Mouse (Mus musculus): ENCODE results near the gene Tead2. TPM values are rescaled to one million over a fixed set of nuclear protein-coding genes. Genes with fewer than 3 reads are reported as not detected.
"Not testable (repeated sequence)": the region's sequence is repeated elsewhere in the genome, so short reads cannot be mapped to it uniquely, and the experiment has no call there.

Tead2 gene
- total RNA-seq, 1 experiment from 2014 or later: 9.9 TPM

DNA sequence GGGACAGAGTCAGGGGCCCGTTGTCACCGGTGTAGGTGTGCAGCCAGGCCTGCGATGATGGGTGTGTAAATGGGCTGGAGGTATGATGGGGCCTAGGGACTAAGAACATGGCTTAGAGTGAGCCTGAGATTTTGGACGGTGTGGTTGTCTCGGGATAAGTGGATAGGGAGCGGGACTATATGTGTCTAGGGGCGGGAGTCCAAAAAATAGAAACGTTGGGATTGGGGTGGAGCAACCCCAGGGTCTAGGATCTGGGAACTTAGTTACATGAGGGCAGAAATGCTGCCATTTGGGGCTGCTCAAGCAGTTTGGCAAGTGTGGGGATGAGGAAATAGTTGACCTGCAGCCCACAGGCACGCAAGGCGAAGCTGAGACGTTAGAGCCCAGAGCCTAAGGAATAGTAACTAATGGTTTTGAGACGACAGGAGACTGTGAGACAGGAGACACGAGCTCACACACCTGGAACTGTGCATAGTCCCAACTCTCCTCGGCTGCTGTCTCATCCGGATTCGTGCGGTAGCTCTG is 20.2 kb downstream of the Tead2 start:
- ATAC-seq (replicated peaks in 1 of 2; ENCODE audit: insufficient read depth in 1 of 2, low FRiP score in 2 of 2, low TSS enrichment in 1 of 2, low read depth in 1 of 2, poor library complexity in 2 of 2, severe bottlenecking in 2 of 2): no peak

DNA sequence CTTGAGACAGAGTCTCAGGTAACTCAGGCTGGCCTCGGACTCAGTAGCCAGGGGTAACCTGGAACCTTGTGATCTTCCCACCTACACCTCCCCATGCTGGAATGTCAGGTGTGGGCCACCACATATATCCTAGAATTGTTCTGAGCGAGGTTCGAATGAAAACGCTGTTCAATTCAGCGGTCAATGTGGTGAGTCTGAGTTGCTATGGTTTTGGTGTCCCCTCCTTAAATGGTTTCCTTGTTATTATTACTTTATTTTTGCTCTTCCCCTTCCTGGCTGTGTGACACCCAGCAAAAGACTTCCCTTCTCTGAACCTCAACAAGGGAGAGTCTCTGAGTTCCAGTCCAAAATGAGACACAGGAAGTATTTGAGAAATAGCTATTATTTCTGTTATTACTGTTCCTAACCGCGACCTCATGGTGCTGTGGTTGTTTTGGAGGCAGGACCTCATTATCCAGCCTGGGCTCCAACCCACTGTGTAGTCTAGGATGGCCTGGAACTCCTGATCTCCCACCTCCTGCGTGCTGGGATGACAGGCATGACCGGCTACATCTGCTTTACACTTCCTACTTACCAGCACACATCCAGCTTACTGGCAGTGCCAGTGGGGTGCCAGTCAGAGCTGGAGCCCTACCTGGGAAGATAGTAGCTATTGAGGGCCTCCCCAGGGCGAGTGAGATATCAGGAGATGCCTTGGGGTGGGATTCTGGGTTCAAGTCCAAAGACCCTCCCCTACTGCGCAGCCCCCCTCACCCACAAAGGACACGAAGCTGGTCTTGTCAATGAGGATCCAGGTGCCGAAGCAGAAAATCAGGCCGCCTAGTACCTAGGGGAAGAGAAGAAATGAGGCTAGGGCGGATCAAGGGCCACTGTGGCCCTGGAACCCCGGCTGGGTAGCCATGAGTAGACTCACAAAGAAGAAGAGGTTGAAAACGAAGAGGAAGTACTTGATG is 22.5 kb downstream of the Tead2 start:
- ATAC-seq (replicated peaks in 1 of 2; ENCODE audit: insufficient read depth in 1 of 2, low FRiP score in 2 of 2, low TSS enrichment in 1 of 2, low read depth in 1 of 2, poor library complexity in 2 of 2, severe bottlenecking in 2 of 2): peak in 1 of 2 experiments; percentile 11; a peak in 3 of 4 replicates

DNA sequence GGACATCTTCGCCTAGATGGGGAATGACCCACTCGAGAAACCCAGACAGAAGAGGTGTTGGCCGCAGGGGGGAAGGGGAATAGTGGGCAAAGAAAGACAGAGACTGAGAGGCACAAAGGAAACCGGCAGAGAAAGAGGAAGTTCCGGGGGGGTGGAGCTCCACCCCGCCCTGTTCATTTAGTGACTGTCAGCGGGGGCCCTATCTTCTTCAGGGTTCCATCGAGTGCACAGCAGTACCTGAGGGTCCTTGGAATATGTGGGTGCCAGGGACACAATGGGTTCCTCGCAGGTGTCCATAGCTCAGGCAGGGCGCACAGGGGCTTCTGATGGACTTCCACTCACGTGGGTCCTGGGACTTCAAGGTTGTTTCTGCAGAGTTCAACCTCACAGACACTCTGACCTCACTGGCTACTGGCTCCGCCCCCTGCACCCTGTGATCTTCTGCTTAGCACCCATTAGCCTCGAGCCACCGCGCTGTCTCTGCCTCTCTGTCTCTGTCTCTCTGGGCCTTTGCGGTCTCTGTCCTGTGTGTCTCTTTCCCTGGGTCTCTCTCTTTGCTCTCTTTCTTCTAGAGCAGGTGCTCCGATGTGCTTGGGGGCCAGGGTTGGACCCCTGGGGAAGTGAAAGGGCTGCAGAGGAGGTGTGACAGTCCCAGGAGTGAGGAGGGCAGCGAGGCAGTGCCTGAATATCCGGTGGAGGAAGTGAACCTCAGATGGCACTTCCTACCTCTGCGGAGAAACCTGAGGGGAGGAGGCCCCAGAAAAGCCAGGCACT is 23.4 kb downstream of the Tead2 start, which contains the start of gene Cd37:
Gene Cd37, minus strand, starts transcription at position 393 of the 774 bp plus-strand sequence.
- peak; percentile 68 to 77 for ATAC-seq (replicated peaks in 1 of 2; ENCODE audit: insufficient read depth in 1 of 2, low FRiP score in 2 of 2, low TSS enrichment in 1 of 2, low read depth in 1 of 2, poor library complexity in 2 of 2, severe bottlenecking in 2 of 2)

GRCm38 (mm10) chr7:45240109-45240508 is 24.6 kb downstream of the Tead2 start:
- ATAC-seq (replicated peaks in 1 of 2; ENCODE audit: insufficient read depth in 1 of 2, low FRiP score in 2 of 2, low TSS enrichment in 1 of 2, low read depth in 1 of 2, poor library complexity in 2 of 2, severe bottlenecking in 2 of 2): no peak

DNA sequence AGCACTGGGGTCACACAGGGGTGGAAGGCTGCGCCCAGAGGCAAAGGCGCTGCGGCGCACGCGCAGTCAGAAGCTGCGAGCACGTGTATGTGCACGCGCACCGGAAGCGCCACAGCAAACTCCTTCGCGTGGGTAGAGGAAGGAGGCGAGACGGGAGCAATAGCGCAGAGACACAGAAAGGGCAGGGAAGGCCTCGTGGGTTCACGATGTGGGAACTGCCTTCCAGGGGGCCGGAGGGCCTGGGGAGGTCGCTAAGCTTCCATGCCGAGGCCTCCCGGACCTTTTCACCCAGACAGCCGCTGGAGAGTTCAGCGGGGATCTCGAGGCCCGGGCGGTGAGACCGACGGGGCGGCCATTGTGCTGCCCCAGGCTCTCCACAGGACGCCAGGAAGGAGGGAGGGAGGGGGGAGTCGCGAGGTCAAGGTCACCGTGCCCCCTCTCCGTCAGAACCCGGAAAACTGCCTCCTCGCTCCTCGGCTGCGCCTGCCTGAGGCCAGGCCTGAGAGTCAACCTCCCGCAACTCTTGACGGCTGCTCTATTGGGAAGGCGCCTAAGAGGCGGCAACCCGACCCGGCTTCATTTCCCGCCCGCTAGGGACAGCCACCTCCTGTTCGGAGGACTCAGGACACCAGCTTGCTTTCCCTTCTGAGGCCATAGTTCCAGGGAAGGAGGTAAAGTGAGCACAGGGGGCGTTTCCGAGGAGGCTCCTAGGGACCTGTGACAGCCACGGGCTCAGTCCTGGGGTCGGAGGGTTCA is 25.3 kb downstream of the Tead2 start, which contains the start of gene Slc6a16:
Gene Slc6a16, plus strand, starts transcription at position 453 of the 756 bp plus-strand sequence.
- ATAC-seq (replicated peaks in 1 of 2; ENCODE audit: insufficient read depth in 1 of 2, low FRiP score in 2 of 2, low TSS enrichment in 1 of 2, low read depth in 1 of 2, poor library complexity in 2 of 2, severe bottlenecking in 2 of 2): no peak

GRCm38 (mm10) chr7:45241389-45241749 is 25.8 kb downstream of the Tead2 start:
- ATAC-seq (replicated peaks in 1 of 2; ENCODE audit: insufficient read depth in 1 of 2, low FRiP score in 2 of 2, low TSS enrichment in 1 of 2, low read depth in 1 of 2, poor library complexity in 2 of 2, severe bottlenecking in 2 of 2): no peak

GRCm38 (mm10) chr7:45247666-45248065 is 32.1 kb downstream of the Tead2 start:
- no peak for ATAC-seq (replicated peaks in 1 of 2; ENCODE audit: insufficient read depth in 1 of 2, low FRiP score in 2 of 2, low TSS enrichment in 1 of 2, low read depth in 1 of 2, poor library complexity in 2 of 2, severe bottlenecking in 2 of 2)

GRCm38 (mm10) chr7:45253806-45254205 is 38.3 kb downstream of the Tead2 start:
- no peak for ATAC-seq (replicated peaks in 1 of 2; ENCODE audit: insufficient read depth in 1 of 2, low FRiP score in 2 of 2, low TSS enrichment in 1 of 2, low read depth in 1 of 2, poor library complexity in 2 of 2, severe bottlenecking in 2 of 2)

- not testable (repeated sequence) for ATAC-seq (replicated peaks in 1 of 2; ENCODE audit: insufficient read depth in 1 of 2, low FRiP score in 2 of 2, low TSS enrichment in 1 of 2, low read depth in 1 of 2, poor library complexity in 2 of 2, severe bottlenecking in 2 of 2)
Observed at GRCm38 (mm10) chr7:45255822-45256221, 40.3 kb downstream of the Tead2 start.

- ATAC-seq (replicated peaks in 1 of 2; ENCODE audit: insufficient read depth in 1 of 2, low FRiP score in 2 of 2, low TSS enrichment in 1 of 2, low read depth in 1 of 2, poor library complexity in 2 of 2, severe bottlenecking in 2 of 2): no peak
Observed at GRCm38 (mm10) chr7:45257063-45257840, 41.7 kb downstream of the Tead2 start.

DNA sequence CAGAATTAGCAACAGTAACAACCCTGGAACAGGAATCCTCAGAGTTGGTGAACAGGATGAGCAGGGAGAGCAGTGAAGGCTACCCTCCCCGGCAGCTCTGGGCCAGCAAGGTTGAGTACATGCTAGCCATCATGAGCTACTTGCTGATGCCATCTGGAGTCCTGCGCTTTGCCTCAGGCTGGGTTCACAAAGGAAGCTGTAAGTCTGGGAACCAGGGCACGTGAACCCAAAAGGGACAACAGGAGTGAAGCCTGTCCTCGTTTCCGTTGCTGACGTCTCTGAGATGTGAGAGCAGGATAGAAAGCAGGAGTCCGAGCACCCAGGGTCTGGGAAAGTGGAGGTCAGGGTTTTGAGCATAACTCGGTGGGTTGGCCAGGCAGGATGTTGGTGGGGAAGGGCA is 43.7 kb downstream of the Tead2 start:
- no peak for ATAC-seq (replicated peaks in 1 of 2; ENCODE audit: insufficient read depth in 1 of 2, low FRiP score in 2 of 2, low TSS enrichment in 1 of 2, low read depth in 1 of 2, poor library complexity in 2 of 2, severe bottlenecking in 2 of 2)

GRCm38 (mm10) chr7:45262266-45262665 is 46.7 kb downstream of the Tead2 start:
- ATAC-seq (replicated peaks in 1 of 2; ENCODE audit: insufficient read depth in 1 of 2, low FRiP score in 2 of 2, low TSS enrichment in 1 of 2, low read depth in 1 of 2, poor library complexity in 2 of 2, severe bottlenecking in 2 of 2): no peak

- ATAC-seq (replicated peaks in 1 of 2; ENCODE audit: insufficient read depth in 1 of 2, low FRiP score in 2 of 2, low TSS enrichment in 1 of 2, low read depth in 1 of 2, poor library complexity in 2 of 2, severe bottlenecking in 2 of 2): no peak
Observed at GRCm38 (mm10) chr7:45263006-45263607, 47.6 kb downstream of the Tead2 start.

GRCm38 (mm10) chr7:45264348-45264747 is 48.8 kb downstream of the Tead2 start:
- no peak for ATAC-seq (replicated peaks in 1 of 2; ENCODE audit: insufficient read depth in 1 of 2, low FRiP score in 2 of 2, low TSS enrichment in 1 of 2, low read depth in 1 of 2, poor library complexity in 2 of 2, severe bottlenecking in 2 of 2)

DNA sequence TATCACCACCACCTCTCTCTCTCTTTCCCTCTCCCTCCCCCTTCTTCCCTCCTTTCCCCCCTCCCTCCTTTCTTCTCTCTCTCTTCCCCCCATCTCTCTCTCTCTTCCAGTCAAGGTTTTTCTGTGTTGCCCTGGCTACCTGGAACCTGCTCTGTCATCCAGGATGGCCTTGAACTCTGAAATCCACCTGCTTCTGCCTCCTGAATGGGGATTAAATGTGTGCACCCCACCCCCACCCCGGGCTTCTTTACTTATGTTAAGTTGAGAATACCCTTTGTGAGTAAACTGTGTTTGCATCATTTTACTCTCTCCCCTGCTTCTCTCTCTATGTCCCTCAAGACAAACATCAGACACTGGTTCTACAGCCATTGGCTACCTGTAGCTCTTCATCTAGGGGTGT is 50.0 kb downstream of the Tead2 start:
- no peak for ATAC-seq (replicated peaks in 1 of 2; ENCODE audit: insufficient read depth in 1 of 2, low FRiP score in 2 of 2, low TSS enrichment in 1 of 2, low read depth in 1 of 2, poor library complexity in 2 of 2, severe bottlenecking in 2 of 2)

GRCm38 (mm10) chr7:45272786-45273412 is 57.3 kb downstream of the Tead2 start:
- no peak for ATAC-seq (replicated peaks in 1 of 2; ENCODE audit: insufficient read depth in 1 of 2, low FRiP score in 2 of 2, low TSS enrichment in 1 of 2, low read depth in 1 of 2, poor library complexity in 2 of 2, severe bottlenecking in 2 of 2)

Measured in hematopoietic stem cell, adult 5-6 weeks (primary cell).